Mouse (Mus musculus) 3134 (cell line): ENCODE measurements around the gene Slc4a8.
A peak's percentile ranks its signal among the peaks of the same experiment; 100 is the strongest.

ENCODE experiments used
- DNase-seq: peaks from one replicate; pipeline ENCODE4 v3.0.0-alpha.2; 2011; ENCODE audit warnings: low spot score; ENCODE audit not compliant: insufficient read length; ENCODE audit errors: extremely low read depth

The Slc4a8 gene

DNA sequence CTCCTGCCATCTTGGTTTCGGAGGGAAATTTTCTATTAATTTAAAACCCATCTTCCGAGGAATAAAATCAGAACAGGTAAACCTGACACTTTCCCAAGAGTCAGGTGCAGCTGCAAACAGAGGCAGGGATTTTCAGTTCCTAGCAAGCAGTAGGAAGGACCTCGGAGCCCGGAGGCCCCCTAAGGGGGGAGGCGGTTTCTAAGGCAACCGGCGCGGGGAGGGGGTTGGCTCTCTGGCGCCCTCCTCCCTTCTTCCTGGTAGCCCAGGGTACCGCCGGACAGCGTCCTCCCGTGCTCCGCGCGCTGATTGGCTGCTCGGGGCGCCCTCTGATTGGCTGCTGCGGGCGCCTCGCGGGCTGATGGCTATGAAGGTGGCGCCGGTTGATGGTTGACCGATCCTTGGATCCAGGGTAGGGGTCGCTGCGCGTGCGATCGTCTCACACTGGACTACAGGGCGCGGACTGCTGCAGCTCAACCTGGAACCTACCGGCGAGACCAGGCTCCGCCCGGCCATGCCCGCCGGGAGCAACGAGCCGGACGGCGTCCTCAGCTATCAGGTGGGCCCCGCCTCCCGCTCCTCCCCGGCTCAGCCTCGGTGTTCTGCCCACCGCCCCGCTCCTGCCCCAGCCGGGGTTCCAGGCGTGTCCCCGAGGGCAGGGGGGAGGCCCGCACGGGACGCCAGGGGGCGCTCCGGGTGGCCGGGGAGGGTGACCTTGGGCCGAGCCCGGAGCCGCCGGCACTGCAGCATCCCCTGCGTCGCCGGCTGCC lies at the start of gene Slc4a8:
TSS of gene Slc4a8 (plus strand) at position 329 of the 767 bp plus-strand sequence.
- DNase-seq: peak; percentile 88

DNA sequence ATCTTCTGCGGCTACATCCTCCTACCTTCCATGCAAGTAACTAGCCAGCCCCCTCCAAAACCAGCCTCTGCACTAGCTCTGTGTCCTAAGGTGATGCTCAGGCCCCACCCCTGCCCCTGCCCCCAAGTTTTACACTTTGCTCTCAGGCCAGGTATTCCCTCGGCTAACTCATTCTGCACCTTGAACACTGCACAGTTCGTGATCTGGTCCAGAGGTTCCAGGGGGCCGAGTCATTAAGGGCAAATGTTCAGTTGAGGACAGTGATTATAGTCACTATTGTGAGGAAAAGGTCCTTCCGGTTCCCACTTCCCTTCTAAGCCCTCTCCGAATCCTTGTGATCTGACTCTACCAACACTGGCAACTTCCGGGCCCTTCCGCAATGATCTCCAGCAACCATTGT lies 47.1 kb upstream of the Slc4a8 start:
- DNase-seq: no peak

GRCm38 (mm10) chr15:100715399-100715993 lies 46.1 kb upstream of the Slc4a8 start:
- no peak for DNase-seq

DNA sequence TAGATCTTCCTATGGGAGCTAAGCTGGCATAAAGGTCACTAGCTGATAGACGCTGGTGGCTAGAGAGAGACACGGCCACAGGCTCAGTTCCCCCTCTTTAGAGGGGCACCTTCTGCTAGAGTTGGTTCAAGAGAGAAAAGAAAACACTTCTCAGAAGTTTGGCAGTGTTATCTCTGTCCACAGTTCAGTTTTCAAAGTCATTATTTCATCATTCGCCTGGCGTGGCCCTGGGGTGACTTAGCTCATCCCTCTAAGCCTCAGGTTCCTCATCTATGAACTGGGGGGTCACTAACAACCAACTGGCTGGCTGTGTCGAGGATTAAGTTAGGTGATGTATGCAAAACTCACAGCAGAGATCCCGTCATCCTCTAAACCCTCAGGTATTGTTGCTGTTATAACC lies 43.6 kb upstream of the Slc4a8 start:
- DNase-seq: no peak

DNA sequence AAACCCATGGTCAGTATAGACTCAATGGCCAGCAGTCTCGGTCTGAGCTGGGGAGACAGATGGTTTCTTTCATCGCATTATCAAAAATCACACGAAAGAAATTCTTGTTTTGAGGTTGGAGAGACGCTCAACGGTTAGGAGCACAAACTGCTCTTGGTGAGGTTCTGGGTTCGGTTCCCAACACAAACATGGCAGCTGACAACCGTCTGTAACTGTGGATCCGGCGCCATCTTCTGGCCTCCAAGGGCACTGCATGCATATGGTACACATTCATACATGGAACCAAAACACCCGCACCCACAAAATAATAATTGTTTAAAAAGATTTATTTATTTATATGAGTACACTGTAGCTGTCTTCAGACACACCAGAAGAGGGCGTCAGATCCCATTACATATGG lies 43.0 kb upstream of the Slc4a8 start:
- no peak for DNase-seq

- no peak for DNase-seq
Measured at GRCm38 (mm10) chr15:100719217-100719616, 42.3 kb upstream of the Slc4a8 start.

GRCm38 (mm10) chr15:100720066-100720465 lies 41.5 kb upstream of the Slc4a8 start:
- no peak for DNase-seq

- no peak for DNase-seq
Measured at GRCm38 (mm10) chr15:100721445-100721844, 40.1 kb upstream of the Slc4a8 start.

DNA sequence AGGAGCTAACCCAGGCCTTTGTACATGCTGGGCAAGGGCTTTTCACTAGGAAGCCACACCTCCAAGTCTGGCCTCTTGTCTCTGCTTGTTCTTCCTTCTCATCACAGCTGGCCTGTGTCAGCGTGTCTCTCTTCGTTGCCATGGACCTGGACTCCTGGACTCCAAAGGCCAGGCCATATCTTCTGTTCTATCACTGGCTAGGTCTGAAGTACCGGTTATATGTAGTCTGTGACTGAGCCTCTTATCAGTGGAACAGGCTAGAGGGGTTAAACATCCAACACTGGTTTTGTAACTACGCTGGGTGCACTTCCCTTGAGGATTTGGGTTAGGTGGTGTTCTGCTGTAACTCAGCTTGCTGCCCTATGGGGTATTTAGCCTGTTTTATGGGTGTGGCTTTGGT lies 39.5 kb upstream of the Slc4a8 start:
- DNase-seq: no peak

GRCm38 (mm10) chr15:100722564-100722963 lies 39.0 kb upstream of the Slc4a8 start:
- DNase-seq: no peak

GRCm38 (mm10) chr15:100723505-100723904 lies 38.0 kb upstream of the Slc4a8 start:
- DNase-seq: no peak

DNA sequence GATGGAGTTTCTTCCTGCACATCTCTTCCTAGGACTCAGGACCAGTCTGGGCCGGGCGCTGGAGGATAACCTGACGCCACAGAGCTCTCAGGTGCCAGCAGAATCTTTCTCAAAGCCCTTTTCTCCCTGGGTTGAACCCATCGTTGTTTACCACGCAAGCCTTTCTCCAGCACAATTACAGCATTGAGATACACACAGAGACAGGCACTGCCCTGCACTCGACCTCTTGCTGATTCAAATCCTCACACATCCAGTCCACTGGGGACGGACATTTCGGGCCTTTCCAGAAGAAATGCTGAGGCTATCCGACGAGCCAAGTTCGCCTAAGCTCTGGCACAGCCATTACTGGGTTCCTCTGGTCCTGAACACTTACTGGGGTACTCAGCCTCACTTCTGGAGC lies 34.8 kb upstream of the Slc4a8 start:
- DNase-seq: no peak

DNA sequence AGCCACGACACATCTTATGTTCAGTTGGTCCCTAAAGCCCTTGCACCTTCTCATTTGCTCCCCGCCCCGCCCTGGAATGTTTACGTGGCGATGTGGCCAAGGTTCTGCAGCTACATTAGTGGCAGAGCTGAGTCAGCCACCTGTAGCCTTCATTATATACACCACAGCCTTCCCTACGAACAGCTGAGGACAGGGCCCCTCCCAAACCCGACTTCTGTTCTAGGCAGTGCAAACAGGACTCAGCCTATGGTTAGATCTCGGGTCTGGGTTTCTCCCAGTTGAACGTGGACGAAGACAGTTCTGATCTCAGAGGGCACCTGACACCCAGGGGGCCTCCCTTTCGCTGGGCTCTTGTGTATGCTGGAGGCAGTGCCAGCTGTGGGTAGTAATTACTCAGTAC lies 33.7 kb upstream of the Slc4a8 start:
- DNase-seq: no peak

- DNase-seq: no peak
Measured at GRCm38 (mm10) chr15:100728586-100728985, 33.0 kb upstream of the Slc4a8 start.

- DNase-seq: no peak
Measured at GRCm38 (mm10) chr15:100729281-100729985, 32.1 kb upstream of the Slc4a8 start, which contains the start of gene Galnt6. Gene Galnt6, minus strand, starts transcription at chr15:100729376.

DNA sequence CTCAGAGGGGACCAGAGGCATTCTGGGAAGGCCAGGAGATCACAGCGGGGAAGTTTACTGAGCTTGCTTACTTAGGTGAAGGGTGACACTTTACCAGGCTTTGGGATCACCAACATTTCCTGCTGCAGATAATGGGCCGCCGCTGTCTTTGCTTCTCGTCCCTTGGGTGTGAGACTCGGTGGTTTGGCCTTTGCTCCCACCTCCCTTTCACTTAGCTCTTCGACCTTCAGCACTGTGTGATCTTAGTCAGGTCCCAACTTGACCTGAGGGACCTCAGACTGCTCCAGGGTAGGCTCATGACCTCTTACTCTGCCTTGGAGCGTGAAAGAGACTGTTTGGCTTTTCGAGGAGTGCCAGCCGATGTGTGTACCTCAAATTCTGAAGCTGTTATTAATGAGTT lies 30.5 kb upstream of the Slc4a8 start:
- DNase-seq: no peak

DNA sequence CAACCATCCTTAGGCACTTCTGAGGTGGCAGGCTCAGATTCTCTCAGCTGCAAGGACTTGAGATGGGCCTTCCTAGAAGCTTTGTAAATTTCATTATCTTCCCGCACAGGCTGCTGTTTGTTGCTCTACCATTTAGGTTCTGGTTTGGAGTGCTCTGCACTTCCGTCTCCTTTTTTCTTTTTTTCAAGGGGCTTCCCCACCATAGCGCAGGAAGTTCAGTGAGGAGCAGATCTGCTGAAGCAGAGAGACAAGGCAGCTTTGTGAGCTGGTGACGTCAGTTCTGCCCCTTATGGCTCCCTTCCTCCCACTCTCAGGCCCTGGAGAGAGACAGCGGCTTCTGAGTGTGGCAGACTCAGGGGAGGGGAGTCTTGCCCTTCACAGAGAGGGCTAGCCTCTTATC lies 29.0 kb upstream of the Slc4a8 start:
- DNase-seq: no peak

GRCm38 (mm10) chr15:100735095-100735952 lies 26.2 kb upstream of the Slc4a8 start:
- no peak for DNase-seq

DNA sequence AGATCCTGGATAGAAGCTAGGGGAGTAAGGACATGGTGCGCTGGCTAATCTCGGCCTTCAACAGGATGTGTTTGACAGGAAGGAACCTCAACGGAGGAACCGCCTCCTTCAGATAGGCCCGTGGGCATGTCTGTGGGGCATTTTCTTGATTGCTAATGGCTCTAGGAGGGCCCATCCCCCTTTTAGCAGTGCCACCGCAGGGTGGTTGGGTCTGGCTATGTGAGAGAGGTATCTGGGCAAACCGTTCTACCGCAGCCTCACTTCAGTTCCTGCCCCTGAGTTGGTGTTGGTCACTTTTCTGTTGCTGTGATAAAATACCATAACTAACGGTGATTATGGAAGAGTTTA lies 25.6 kb upstream of the Slc4a8 start:
- no peak for DNase-seq

DNA sequence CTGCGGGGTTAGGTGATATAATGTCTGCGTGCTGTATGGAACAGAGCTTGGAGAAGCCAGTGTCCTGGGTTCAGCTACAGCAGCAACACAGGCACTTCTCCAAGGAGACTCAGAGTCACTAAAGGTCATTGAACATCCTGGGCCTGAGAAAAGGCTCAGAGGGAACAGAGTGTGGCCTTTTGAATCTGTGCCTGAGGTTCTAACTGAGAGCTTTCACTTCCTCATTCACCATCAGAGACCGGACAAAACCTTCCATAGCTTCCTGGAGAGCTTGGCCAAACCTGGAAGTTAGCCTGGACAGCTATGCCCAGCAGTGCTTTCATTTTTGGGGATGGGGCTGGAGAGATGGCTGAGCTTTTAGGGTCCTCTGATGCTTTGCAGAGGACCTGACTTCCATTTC lies 23.9 kb upstream of the Slc4a8 start:
- no peak for DNase-seq

GRCm38 (mm10) chr15:100738351-100738781 lies 23.2 kb upstream of the Slc4a8 start:
- no peak for DNase-seq
